Mouse (Mus musculus): Measurements from ENCODE around the gene Pcdh8. TPM values are rescaled to one million over a fixed set of nuclear protein-coding genes. Genes with fewer than 3 reads are reported as not detected.

The Pcdh8 gene
- total RNA-seq (2015; ENCODE audit: low replicate concordance), result not detected in 2 replicates
- not detected in 2 replicates for total RNA-seq (2017; ENCODE audit: low replicate concordance)

DNA sequence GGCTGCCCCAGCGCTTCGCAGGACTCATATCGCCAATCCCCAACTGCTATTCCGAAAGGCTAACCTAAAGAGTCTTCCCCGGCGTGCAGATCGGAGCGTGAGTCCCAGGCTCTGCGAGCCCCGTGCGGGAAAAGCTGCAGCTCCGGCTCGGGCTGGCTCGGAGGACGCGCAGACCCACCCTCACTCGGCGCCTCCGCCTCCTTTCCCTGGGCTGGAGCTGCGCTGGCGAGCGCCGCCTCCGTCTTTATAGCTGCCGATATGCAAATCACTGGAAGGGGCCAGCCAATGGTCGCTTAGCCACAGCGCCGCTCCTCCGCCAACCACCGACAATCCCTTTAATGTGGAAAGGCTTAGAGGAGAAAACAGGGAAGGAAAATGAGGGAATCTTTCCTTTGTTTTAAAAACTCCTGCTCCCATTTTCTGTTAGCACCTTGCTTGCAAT, at the start of gene Pcdh8:
Gene Pcdh8, minus strand, starts transcription at position 219 of the 442 bp plus-strand sequence.
- ATAC-seq (replicated peaks; ENCODE audit: low FRiP score, poor library complexity, severe bottlenecking), result no peak

DNA sequence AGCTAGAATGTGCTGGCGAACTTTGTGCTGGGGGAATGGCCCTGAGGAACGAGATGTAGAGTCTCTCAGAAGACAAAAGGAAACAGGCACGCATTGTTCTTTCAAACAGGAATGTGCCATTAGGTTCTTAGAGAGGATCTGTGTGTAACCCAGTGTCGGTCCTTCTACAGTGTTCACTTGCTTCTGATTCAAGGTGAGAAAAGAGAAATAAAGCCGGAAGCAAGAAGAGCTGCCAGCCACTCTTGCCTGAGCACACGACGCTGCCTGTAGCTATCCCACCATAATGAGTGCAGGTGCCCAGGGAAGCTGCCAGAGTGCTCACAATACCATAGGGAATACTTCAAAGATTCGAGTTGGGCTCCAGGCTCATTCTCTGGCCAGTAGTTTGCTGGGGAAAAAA, 43.6 kb upstream of the Pcdh8 start:
- ATAC-seq (replicated peaks; ENCODE audit: low FRiP score, poor library complexity, severe bottlenecking), result no peak

- ATAC-seq (replicated peaks; ENCODE audit: low FRiP score, poor library complexity, severe bottlenecking), result no peak
Measured at GRCm38 (mm10) chr14:79814084-79814483, 43.0 kb upstream of the Pcdh8 start.

DNA sequence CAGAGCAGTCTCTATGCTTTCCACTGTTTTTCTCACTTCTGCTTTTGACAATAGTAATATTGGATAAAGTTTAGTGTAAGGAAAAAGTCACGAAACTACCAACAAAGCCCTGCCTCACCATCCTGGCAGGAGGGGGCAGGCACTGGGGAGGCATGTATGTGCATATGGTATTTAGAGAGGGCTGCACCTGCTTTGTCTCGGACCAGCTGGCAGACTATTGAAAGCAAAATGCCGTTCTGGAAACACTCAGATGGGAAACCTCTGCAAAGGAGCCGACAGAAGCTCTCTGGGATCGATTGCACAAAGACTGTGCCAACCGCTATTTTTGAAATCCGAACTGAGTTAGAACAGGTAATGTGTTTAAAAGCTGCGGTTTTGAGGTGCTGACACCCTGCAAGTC, 22.1 kb upstream of the Pcdh8 start:
- ATAC-seq (replicated peaks; ENCODE audit: low FRiP score, poor library complexity, severe bottlenecking), result no peak

GRCm38 (mm10) chr14:79789535-79789934, 18.4 kb upstream of the Pcdh8 start:
- no peak for ATAC-seq (replicated peaks; ENCODE audit: low FRiP score, poor library complexity, severe bottlenecking)

DNA sequence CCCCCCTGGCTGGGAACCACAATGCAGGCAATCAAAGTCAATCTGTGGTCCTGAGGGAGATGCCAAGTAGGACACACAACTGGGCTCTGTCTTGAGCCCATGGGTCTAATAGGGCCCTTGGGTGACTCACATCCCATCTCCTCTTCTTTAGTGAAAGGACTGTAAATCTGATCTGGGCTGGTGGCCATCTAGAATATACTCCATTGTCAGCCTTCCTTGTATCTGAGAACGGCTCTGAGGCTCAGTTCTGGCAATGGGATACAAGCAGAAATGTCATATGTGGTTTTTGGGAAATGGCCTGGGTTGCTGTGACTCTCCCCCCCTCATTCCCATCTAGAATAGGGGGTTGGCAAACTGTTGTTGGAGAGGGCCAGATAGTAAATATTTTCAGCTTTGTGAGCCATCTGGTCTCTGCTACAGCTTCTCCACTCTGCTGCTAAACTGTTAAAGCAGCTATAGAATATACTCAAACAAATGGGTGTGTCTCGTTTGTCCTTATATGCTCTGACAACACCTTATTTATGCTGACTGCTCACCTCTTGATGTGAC, 17.6 kb upstream of the Pcdh8 start:
- ATAC-seq (replicated peaks; ENCODE audit: low FRiP score, poor library complexity, severe bottlenecking), result no peak

- no peak for ATAC-seq (replicated peaks; ENCODE audit: low FRiP score, poor library complexity, severe bottlenecking)
Measured at GRCm38 (mm10) chr14:79787918-79788317, 16.8 kb upstream of the Pcdh8 start.

DNA sequence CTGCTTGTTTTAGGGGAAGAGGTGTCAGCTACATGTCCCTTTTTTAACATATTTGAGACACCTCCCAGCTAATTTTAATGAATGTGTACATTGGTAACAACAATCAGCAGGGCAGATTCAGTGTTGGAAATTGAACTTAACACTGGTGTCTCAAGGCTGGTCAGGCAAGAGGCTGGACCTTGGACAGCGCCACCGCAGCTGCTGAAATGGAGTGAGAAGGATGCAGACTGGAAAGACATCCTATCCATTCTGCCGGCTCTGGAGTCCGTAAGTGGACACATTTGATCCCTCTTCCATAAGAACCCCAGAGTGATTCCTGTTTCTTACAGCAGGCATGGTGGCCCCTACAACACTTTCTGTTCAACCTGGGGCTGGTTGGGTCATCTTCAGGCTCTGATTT, 14.3 kb upstream of the Pcdh8 start:
- no peak for ATAC-seq (replicated peaks; ENCODE audit: low FRiP score, poor library complexity, severe bottlenecking)

GRCm38 (mm10) chr14:79780889-79781288, 9.8 kb upstream of the Pcdh8 start:
- ATAC-seq (replicated peaks; ENCODE audit: low FRiP score, poor library complexity, severe bottlenecking), result no peak

DNA sequence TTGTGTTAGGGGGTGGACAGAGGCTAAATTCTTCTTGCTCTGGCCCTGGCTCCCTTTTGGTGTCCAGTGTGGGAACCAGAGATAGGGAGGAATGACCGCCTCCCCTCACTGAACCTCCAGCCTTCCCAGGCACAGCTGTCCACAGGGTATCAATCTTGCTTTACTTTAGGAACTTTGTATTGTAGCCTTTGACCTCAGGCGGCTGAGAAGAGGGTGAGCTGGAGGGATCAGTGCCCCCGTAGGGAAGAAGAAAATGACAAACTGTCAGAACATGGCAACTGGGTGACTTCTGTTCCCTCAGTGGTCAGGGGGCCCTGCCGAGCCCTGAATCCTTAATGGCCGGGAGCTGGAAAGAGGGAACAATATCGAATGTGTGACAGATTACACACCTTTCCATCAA, 9.2 kb upstream of the Pcdh8 start:
- no peak for ATAC-seq (replicated peaks; ENCODE audit: low FRiP score, poor library complexity, severe bottlenecking)

GRCm38 (mm10) chr14:79779841-79780240, 8.7 kb upstream of the Pcdh8 start:
- ATAC-seq (replicated peaks; ENCODE audit: low FRiP score, poor library complexity, severe bottlenecking), result no peak

- ATAC-seq (replicated peaks; ENCODE audit: low FRiP score, poor library complexity, severe bottlenecking), result no peak
Measured at GRCm38 (mm10) chr14:79773425-79774391, 2.6 kb upstream of the Pcdh8 start.

DNA sequence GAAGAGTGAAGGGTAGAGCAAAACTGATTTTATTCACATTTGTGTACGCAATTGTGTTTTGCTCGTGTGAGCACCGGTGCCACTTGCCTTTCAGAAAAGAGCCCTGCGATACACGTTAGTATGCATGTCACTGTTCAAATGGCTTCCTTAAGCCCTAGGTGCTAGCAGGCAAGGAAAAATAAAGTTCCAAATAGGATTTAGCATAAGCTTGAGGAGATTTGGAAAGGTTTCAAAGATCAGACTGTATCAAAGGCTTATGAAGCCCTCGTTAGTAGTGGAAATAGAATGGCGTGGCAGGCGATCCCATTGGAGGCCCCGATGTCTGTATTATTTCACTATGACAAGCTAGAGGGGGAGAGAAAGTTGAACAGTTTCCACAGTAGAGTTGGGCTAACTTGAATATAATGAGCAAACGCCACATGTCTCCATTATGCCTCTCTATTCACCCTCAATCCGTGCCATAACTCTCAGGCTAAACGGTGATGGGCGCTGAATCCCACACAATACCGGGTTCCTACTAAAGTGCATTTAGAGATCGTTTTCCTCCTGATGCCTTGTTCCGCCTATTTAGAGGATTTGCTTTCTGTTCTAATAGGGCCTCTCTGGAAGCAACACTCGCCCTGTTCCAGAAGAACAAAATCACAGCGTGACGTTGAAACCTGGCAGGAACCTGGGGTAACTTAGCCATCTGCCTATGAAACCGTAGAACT, 845 bp upstream of the Pcdh8 start:
- ATAC-seq (replicated peaks; ENCODE audit: low FRiP score, poor library complexity, severe bottlenecking), result no peak

- ATAC-seq (replicated peaks; ENCODE audit: low FRiP score, poor library complexity, severe bottlenecking), result no peak
Measured at GRCm38 (mm10) chr14:79770306-79771093, 612 bp downstream of the Pcdh8 start.

DNA sequence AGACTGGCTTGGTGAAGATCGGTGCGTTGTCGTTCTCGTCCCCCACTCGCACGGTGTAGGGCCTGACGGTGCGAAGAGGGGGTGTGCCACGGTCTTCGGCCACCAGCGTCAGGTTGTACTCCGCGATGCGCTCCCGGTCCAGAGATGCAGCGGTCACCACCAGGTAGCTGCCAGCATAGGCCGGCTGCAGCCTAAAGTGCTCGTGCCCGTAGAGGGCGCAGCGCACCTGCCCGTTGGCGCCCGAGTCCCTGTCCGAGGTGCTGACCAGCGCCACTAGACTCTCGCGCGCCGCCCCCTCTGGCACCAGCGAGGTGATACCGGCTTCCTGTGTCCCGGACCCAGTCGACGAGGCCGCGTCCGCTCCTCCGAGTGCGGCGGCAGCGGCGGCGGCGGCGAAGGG, 1.5 kb downstream of the Pcdh8 start:
- no peak for ATAC-seq (replicated peaks; ENCODE audit: low FRiP score, poor library complexity, severe bottlenecking)

- ATAC-seq (replicated peaks; ENCODE audit: low FRiP score, poor library complexity, severe bottlenecking), result no peak
Measured at GRCm38 (mm10) chr14:79768996-79769395, 2.1 kb downstream of the Pcdh8 start.

DNA sequence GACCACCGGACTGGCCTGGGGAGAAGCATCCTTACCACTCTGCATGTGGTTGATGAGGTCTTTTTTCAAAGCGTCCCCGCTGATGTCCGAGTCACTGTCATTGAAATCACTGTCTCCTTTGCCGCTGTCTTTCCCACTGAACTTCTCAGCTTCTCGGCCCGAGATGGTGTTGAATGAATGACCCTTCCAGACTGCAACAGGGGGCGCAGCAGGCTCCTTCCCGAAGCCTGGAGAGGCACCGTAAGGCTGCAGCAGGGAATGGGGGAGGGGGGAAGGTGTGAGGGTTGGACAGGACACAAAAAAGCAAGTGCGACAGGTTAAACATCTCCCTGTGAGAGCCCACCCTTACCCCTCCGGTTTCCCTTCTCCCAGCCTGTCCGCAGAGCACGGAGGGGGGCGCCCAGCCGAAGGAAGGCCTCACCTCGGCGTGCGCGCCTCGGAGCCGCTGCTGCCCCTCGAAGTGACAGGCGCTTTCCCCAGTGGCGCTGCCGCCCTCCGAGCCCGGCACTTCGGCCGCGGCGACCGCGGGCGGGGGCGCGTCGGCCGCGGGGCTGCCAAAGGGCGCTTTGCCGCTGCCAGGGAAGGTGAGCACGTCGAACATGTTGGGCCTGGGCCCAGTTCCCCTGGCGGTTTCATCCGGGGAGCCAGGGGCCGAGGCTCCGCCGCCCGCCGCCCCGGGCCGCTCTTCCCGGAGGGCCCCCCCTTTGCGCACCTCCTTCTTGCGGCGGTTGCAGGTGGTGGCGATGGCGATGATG, 2.9 kb downstream of the Pcdh8 start:
- ATAC-seq (replicated peaks; ENCODE audit: low FRiP score, poor library complexity, severe bottlenecking), result no peak

DNA sequence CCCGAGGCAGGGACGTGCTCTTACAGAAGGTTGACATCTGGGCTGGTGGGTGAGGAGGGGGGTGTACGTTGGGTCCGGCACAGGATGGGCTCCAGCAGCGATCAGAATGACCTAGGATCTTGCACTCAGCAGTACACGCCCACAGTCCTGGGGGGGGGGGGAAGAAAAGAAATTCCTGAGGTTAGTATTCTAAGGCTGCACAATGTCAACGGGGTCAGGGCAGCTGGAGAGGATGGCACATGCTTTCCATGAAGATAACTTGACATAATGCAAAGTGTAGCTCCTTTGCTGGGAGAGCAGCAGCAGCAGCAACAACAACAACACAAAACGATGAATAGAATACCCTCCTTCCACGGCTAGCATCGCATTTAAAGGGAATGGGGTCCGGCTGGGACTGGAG, 3.5 kb downstream of the Pcdh8 start:
- no peak for ATAC-seq (replicated peaks; ENCODE audit: low FRiP score, poor library complexity, severe bottlenecking)

- no peak for ATAC-seq (replicated peaks; ENCODE audit: low FRiP score, poor library complexity, severe bottlenecking)
Measured at GRCm38 (mm10) chr14:79765196-79765765, 5.8 kb downstream of the Pcdh8 start.
